Mouse (Mus musculus) megakaryocyte, embryonic 14.5 days (primary cell): ENCODE data around the gene Best1.

Experiments used
- FLI1 ChIP-seq: IDR thresholded peaks from 2 replicates; pipeline ENCODE4 v1.6.1; 2012; ENCODE audit warnings: low read length, inconsistent platforms, mixed read lengths
- GATA1 ChIP-seq: IDR thresholded peaks from 3 replicates; pipeline ENCODE4 v1.6.1; 2012; ENCODE audit warnings: mixed read lengths, low read length, inconsistent platforms, borderline replicate concordance

DNA sequence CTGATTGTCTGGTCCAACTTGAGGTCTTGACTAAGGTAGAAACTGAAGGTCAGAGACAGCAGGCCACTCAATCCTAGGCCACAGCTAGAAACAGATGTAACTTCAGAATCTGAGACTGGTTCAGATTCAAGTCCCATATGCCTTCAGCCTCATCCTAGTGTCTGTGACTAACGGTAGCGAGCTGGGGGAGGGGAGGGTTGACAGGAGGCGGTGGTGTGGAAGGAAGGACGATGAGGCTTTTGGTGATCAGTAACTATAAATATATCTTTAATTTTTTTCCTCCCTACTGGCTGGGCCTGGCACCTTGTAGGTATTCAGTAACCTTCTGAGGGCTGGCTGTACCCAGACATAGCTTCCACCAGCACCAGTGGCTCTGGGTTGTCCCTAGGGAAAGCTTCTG is 14.0 kb upstream of the Best1 start:
- TF ChIP-seq GATA1 = no peak
- TF ChIP-seq FLI1 = no peak
